Mouse (Mus musculus) CH12.LX (cell line): ENCODE data around the gene Ucn2. TPM values are rescaled to one million over a fixed set of nuclear protein-coding genes. Genes with fewer than 3 reads are reported as not detected.

Experiments used
- DNase-seq: peaks from one replicate; pipeline ENCODE4 v3.0.0-alpha.2; 2013; ENCODE audit errors: extremely low read depth
- H3K27ac ChIP-seq: 2 replicates; pipeline ENCODE4 v1.5.1; 2012; ENCODE audit warnings: low read depth, mild to moderate bottlenecking, control low read depth, moderate library complexity; ENCODE audit not compliant: insufficient read depth
- H3K27me3 ChIP-seq: replicated peaks from 2 replicates; pipeline ENCODE3; 2012; ENCODE audit warnings: inconsistent platforms
- H3K36me3 ChIP-seq, 2 experiments: replicated peaks in 1 of 2; 2 replicates each; pipeline versions ENCODE3 to v1.6.1; 2012; ENCODE audit warnings: inconsistent platforms in 1 of 2, low read length in 1 of 2, mild to moderate bottlenecking in 1 of 2, mixed read lengths in 1 of 2, moderate library complexity in 1 of 2; ENCODE audit not compliant: control insufficient read depth in 1 of 2, insufficient read depth in 1 of 2
- H3K4me1 ChIP-seq, 2 experiments: 2 replicates each; pipeline ENCODE4 v1.6.1; 2012; ENCODE audit warnings: inconsistent platforms in 1 of 2, moderate library complexity in 1 of 2; ENCODE audit not compliant: insufficient read depth in 2 of 2, control insufficient read depth in 1 of 2
- H3K4me2 ChIP-seq: 2 replicates; pipeline ENCODE4 v1.6.1; 2012; ENCODE audit warnings: low read depth, mild to moderate bottlenecking, control low read depth; ENCODE audit not compliant: poor library complexity, insufficient read depth, severe bottlenecking
- H3K4me3 ChIP-seq, 3 experiments: fragments of 150-350 bp in 1 of 3; sonication (generic) in 1 of 3; replicated peaks in 1 of 3; 2 replicates each; pipeline versions ENCODE3 to v1.5.1; 2011 to 2012; ENCODE audit warnings: low read depth in 2 of 3, low read length in 2 of 3, mild to moderate bottlenecking in 2 of 3, moderate library complexity in 2 of 3, control low read depth in 1 of 3, improper control_type of control experiment in 1 of 3, inconsistent platforms in 1 of 3, mixed read lengths in 1 of 3; ENCODE audit not compliant: poor library complexity in 1 of 3
- H3K79me2 ChIP-seq: replicated peaks from 2 replicates; pipeline ENCODE4 v1.6.1; 2012; ENCODE audit warnings: mild to moderate bottlenecking, moderate library complexity; ENCODE audit not compliant: control insufficient read depth, poor library complexity, insufficient read depth, severe bottlenecking; ENCODE audit errors: extremely low read depth
- H3K9ac ChIP-seq: 2 replicates; pipeline ENCODE4 v1.6.1; 2012; ENCODE audit warnings: low read depth, mild to moderate bottlenecking, control low read depth, moderate library complexity; ENCODE audit not compliant: insufficient read depth
- H3K9me3 ChIP-seq: replicated peaks from 2 replicates; pipeline ENCODE3; 2012; ENCODE audit warnings: low read length, inconsistent platforms, mixed read lengths
- CHD2 ChIP-seq: IDR thresholded peaks from 2 replicates; pipeline ENCODE4 v1.6.1; 2011; ENCODE audit warnings: low read length, improper control_type of control experiment
- CTCF ChIP-seq, 2 experiments: IDR thresholded peaks in 1 of 2; conservative IDR thresholded peaks in 1 of 2; 2 replicates each; pipeline ENCODE4 v1.5.1; 2011 to 2012; ENCODE audit warnings: low read depth in 2 of 2, low read length in 2 of 2, improper control_type of control experiment in 1 of 2, inconsistent platforms in 1 of 2, mild to moderate bottlenecking in 1 of 2, moderate library complexity in 1 of 2
- E2F4 ChIP-seq: IDR thresholded peaks from 2 replicates; pipeline ENCODE4 v1.6.1; 2011; ENCODE audit warnings: low read depth, low read length, improper control_type of control experiment; ENCODE audit not compliant: insufficient replicate concordance
- GABPA ChIP-seq: IDR thresholded peaks from 2 replicates; pipeline ENCODE4 v1.6.1; 2012; ENCODE audit warnings: low read depth, low read length, improper control_type of control experiment, inconsistent platforms; ENCODE audit not compliant: insufficient replicate concordance
- IRF4 ChIP-seq: IDR thresholded peaks from 2 replicates; pipeline ENCODE4 v1.6.1; 2014; ENCODE audit warnings: low read depth, mild to moderate bottlenecking, inconsistent platforms, low read length, improper control_type of control experiment
- JUN ChIP-seq: IDR thresholded peaks from 2 replicates; pipeline ENCODE4 v1.6.1; 2011; ENCODE audit warnings: low read depth, mild to moderate bottlenecking, low read length, improper control_type of control experiment, moderate library complexity; ENCODE audit not compliant: insufficient read depth
- MAFK ChIP-seq: IDR thresholded peaks from 2 replicates; pipeline ENCODE4 v1.6.1; 2011; ENCODE audit warnings: low read length, improper control_type of control experiment; ENCODE audit not compliant: insufficient replicate concordance
- MEF2A ChIP-seq: IDR thresholded peaks from 2 replicates; pipeline ENCODE4 v1.6.1; 2014; ENCODE audit warnings: low read depth, mild to moderate bottlenecking, inconsistent platforms, low read length, improper control_type of control experiment, borderline replicate concordance
- POLR2A ChIP-seq: IDR thresholded peaks from 2 replicates; pipeline ENCODE4 v1.6.1; 2011; ENCODE audit warnings: low read depth, mild to moderate bottlenecking, improper control_type of control experiment, low read length
- POLR2AphosphoS2 ChIP-seq: IDR thresholded peaks from 2 replicates; pipeline ENCODE4 v1.6.1; 2011; ENCODE audit warnings: low read depth, low read length, improper control_type of control experiment
- SIN3A ChIP-seq: IDR thresholded peaks from 2 replicates; pipeline ENCODE4 v1.6.1; 2012; ENCODE audit warnings: low read length, improper control_type of control experiment, inconsistent platforms
- SMC3 ChIP-seq: IDR thresholded peaks from 2 replicates; pipeline ENCODE4 v1.6.1; 2011; ENCODE audit warnings: low read depth, low read length, improper control_type of control experiment
- USF2 ChIP-seq: conservative IDR thresholded peaks from 2 replicates; pipeline ENCODE4 v1.6.1; 2011; ENCODE audit warnings: low read depth, low read length, improper control_type of control experiment
- ZC3H11A ChIP-seq: IDR thresholded peaks from 2 replicates; pipeline ENCODE4 v1.6.1; 2012; ENCODE audit warnings: low read depth, mild to moderate bottlenecking, inconsistent platforms, low read length, improper control_type of control experiment
- ZMIZ1 ChIP-seq: IDR thresholded peaks from 2 replicates; pipeline ENCODE4 v1.6.1; 2012; ENCODE audit warnings: low read depth, mild to moderate bottlenecking, inconsistent platforms, low read length, improper control_type of control experiment
- dilution Hi-C: fragments of 300-500 bp; cut with MboI; formaldehyde crosslinking; loops from 2 replicates; pipeline ENCODE4 v1.14.3; 2020; ENCODE audit warnings: low sequenced_read_pairs; ENCODE audit not compliant: extremely low pct_unique_long_range_greater_than_20kb, extremely low pct_ligation_motif_present
- in situ Hi-C: fragments of 300-500 bp; cut with MboI; formaldehyde crosslinking; loops from 3 replicates; pipeline ENCODE4 v1.14.3; 2019; ENCODE audit warnings: low sequenced_read_pairs, low pct_ligation_motif_present, low pct_unique_long_range_greater_than_20kb, mixed read lengths
- polyA plus RNA-seq: library from polyadenylated mRNA; unstranded; fragments of >175 nt; gene quantifications from 2 replicates; pipeline ENCODE4 v1.2.1, GENCODE M21; 2012; ENCODE audit warnings: low read depth; ENCODE audit not compliant: insufficient read length
- total RNA-seq, 2 experiments: library from RNA; depleted of rRNA; stranded (reverse); fragments of 300-350 nt in 1 of 2; fragments of >200 nt in 1 of 2; gene quantifications; 2 replicates each; pipeline ENCODE4 v1.2.3; 2012 to 2014

Ucn2 gene
- total and polyA plus RNA-seq, 3 experiments, result 0.40 TPM; not detected in 2

GRCm38 (mm10) chr9:108949967-108950728 lies 35.7 kb upstream of the Ucn2 start:
- no peak overlapping the region for H3K27ac ChIP-seq
- TF ChIP-seq POLR2A (no peak), ZC3H11A (no peak), GABPA (no peak), POLR2AphosphoS2 (no peak), JUN (no peak), E2F4 (no peak), MEF2A (no peak), IRF4 (no peak), CHD2 (no peak), SMC3 (no peak), USF2 (no peak), MAFK (no peak), CTCF (conservative IDR thresholded peaks at IDR 0.05 in 1 of 2, IDR thresholded peaks at IDR 0.05 in 1 of 2; ENCODE audit: low read depth in 2 of 2, low read length in 2 of 2) (no peak)
- no peaks in the 10 kb centered on the region for H3K27me3 ChIP-seq
- H3K4me1 ChIP-seq, result no peaks in the 10 kb centered on the region
- in situ Hi-C loops (no loop called here), dilution Hi-C loops (no loop called here)
- H3K9ac ChIP-seq, result no peak overlapping the region
- no peaks in the 10 kb centered on the region for H3K79me2 ChIP-seq
- H3K4me3 ChIP-seq, result no peak overlapping the region
- peaks cover 49 to 62% of the 10 kb centered on the region in 2 experiments for H3K36me3 ChIP-seq
- no peak overlapping the region for H3K4me2 ChIP-seq
- no peaks in the 10 kb centered on the region for H3K9me3 ChIP-seq
- no peak for DNase-seq

DNA sequence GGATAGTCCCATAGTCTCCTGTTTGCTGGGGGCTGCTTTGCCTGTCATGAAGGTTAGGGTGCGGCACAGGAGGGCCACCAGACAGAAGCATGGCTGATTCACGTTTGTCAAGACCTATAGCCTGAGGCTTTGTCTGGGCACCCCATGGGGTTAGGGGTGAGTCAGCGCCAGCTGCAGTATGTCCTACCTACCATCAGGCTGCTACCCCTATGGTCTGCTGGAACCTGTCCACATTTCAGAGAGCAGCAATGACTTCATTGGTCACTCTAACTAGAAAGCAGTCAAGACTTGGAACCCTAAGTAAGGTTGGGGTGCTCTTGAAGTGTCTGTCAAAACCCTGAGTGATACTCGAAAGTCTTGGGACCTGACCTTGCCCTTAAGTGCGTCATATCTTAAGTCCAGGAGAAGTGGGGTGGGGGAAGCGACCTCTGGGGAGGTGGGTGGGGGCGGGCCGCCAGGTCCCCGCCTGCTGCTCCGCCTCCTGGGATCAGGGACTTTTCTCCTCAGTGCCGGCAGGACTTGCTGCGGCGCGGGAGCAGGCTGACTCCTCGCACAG lies 32.7 kb upstream of the Ucn2 start, which contains the start of gene Col7a1:
TSS of gene Col7a1 (plus strand) at position 506 of the 556 bp plus-strand sequence.
- Histone ChIP-seq H3K4me2 (no peak within 1 kb of the TSS), H3K4me3 (no peak within 1 kb of the TSS)

GRCm38 (mm10) chr9:108955241-108955640 lies 30.6 kb upstream of the Ucn2 start:
- H3K4me1 ChIP-seq, result no peaks in the 10 kb centered on the region
- H3K9me3 ChIP-seq, result no peaks in the 10 kb centered on the region
- peaks cover 3 to 14% of the 10 kb centered on the region in 2 experiments for H3K36me3 ChIP-seq
- H3K27me3 ChIP-seq, result no peaks in the 10 kb centered on the region
- no peak overlapping the region for H3K4me3 ChIP-seq
- dilution Hi-C loops (no loop called here), in situ Hi-C loops (no loop called here)
- no peak overlapping the region for H3K9ac ChIP-seq
- H3K27ac ChIP-seq, result no peak overlapping the region
- DNase-seq, result no peak
- TF ChIP-seq SIN3A (no peak), ZMIZ1 (no peak)
- H3K4me2 ChIP-seq, result no peak overlapping the region
- no peaks in the 10 kb centered on the region for H3K79me2 ChIP-seq

More for the DNA sequence above, 32.7 kb upstream of the Ucn2 start, which contains the start of gene Col7a1:
- Histone ChIP-seq H3K36me3 (peaks cover 23 to 34% of the 10 kb centered on the region in 2 experiments), H3K27ac (no peak within 1 kb of the TSS), H3K79me2 (no peaks in the 10 kb centered on the region), H3K27me3 (no peaks in the 10 kb centered on the region), H3K4me1 (no peaks in the 10 kb centered on the region), H3K9ac (no peak within 1 kb of the TSS), H3K9me3 (no peaks in the 10 kb centered on the region)
- dilution Hi-C loops, result no loop called here
- DNase-seq, result no peak
- TF ChIP-seq JUN, result no peak
- in situ Hi-C loops, result no loop called here
